Mouse (Mus musculus): Measurements from ENCODE around the gene Nckap5.
"Not testable (repeated sequence)": the region's sequence is repeated elsewhere in the genome, so short reads cannot be mapped to it uniquely, and the experiment has no call there.

Gene Nckap5

DNA sequence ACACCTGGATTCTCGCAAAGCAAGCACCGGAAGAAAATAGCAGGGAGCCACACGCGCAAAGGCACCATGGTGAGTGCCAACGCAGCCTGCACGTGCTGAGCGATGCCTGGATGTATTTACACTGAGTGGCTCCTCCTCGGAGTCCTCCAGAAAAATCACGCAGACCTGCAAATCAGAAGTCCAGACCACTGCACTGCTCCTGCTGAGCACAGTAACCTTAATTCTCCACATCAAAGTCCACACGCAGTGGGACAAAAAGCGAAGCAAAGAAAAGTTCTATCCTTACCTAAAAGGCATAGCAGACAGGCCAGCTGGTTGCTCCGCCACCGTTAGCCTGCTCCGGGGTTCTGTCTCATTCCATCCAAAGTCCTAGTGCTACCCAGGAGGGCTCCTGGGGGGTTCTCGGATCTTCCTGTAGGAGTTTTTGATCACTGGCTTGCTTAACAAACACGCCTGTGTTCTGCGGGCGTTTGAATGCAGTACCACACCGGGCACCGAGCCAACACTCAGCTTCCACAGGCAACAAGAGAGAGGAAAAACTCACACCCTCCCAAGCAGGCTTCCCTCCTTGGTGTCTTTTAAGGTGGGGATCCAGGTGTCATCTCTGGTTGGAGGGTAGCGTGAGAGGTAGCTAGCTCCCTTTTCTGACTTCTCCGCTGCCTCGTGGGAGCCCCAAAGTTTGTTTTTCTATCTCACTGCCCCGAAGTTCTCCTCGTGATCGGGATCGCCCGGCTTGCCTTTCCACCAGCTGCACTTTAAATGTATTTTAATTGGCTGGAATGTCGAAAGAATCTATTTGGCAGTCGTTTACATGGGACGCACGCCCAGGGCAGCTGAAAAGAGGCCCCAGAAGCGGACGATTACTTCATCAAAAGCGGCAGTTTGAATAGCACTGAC, at the start of gene Nckap5:
TSS of gene Nckap5 (minus strand) at position 769 of the 897 bp plus-strand sequence.
- peak; percentile 77 to 85 for DNase-seq

DNA sequence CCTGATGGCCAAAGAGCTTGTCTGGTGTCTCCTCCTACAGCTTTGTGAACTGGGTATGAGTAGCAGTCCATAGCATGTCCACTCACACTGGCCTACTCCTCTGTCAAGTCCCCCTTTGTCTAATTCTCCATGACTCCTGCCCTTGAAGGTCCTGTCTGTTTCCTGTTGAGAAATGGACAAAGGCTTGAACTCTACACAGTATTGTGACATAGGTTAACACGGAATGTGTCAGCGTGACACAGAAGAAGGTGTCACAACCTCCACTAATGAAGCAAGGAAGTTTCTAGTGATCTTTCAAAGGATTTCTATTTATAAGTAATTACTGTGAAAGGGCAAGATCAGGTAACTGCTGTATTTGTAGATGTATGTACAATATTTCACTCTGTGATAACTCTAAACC, 46.9 kb upstream of the Nckap5 start:
- no peak for DNase-seq

DNA sequence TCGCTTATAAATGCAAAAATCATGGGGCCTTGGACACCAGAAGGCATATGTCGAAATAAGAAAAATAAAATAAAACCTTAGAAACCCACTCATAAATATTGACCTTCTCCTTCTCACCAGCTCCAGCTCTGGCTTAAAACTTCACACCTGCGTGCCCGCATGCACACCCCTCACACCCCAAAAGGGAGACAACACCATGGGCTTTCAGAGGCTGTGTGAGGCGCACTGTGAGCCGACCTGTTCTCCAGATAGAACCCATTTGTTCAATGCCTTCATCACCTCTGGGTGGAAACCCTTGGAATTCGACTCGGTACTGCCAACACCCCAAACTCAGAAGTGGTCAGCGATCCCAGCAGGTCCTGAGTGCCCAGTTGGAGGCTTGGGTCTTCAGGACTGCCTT, 37.8 kb upstream of the Nckap5 start:
- DNase-seq, result no peak

DNA sequence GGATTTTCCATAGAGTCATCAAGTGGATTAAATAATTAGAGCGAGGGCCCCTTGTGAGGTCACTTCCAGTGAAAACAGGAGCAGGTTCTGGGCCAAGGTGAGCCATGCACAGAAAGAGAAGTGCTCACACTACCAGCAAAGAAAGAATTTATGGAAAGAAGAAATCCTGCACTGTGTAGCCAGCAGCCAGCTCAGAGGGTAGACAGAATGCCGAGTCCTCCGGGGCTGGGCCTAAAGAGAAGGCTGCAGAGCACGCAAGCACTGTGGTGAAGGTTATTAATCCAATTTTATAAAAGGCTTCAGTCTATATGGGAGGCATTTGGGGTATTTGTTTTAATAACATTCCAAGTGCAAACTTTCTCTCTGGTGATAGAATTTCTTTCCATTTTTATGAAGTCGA, 37.3 kb upstream of the Nckap5 start:
- no peak for DNase-seq

DNA sequence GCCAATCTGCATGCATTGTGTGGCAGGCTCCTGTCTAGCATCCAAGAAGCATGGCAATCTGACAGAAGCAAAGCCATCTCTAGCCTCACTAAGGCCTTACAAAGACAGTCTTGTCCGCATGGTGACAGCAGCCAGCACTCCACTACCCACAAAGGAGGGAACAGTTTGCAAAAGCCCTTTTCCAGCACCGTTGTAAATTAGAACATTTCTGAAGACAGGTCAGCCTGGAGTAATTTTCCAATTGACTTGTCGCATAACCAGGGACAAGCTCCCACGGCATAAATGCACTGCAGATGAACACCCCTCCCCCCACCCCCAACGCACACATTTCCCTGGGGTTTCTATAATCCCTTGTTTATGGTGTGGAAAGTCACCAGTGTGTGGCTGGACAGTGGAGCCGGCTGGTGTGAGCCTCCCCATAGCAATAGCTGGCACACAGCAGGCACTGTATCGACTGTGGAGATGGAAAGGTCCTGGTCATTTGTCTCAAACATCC, 35.0 kb upstream of the Nckap5 start:
- DNase-seq, result peak; percentile 8 to 17

DNA sequence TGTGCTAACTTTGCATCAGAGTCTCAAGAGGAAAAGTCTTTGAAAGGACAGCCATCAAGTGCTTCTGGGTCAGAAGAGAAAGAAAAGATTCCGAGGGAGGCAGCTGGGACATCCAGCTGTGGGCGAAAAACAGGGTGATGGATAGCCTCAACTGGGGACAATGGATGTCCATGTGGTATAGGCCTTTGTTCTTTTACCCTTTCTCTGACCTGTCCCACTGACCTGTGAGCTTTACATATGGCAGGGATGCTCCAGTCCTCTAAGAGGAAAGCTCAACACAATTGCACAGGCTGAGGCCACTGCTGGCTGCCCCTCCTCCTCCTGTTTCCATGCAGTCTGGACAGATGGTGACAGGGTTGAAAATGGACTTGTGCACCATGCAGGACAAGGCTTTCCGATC, 31.2 kb upstream of the Nckap5 start:
- DNase-seq, result no peak

DNA sequence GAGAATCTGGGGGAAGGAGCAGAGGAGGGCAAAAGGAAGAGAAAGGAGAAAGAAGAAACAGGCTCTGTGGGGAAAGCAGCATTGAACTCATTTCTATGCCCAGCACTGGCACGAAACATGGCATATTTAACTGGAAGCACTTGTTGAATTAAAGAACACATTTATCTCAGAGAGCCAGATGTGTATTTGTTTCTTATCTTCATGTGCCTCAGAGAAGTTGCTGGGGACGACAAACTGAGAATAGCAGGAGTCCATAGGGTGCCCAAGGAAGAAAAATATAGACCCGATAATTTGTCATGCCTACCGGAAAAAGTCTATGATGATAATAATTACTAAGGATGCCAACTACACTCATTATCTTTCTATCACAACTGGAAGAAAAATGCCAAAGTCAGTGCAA, 29.9 kb upstream of the Nckap5 start:
- DNase-seq, result no peak

DNA sequence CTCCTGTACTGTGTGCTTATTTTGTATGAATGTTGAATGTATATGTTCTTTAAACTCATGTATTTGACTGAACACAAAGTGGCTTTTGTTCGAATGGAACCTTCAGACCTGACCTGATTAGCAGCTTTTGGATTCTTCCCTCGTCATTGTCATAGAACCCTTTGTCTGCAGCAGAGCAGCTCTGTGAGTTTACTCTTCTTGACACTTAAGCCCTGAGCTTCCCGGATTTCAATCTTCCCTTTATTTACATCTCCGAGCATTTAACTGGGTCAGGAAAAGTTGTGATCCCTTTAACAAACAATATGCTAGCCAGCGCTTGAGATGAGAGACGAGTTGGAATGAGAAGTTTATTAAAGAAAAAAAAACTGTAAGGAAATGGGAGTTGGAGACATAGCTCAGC, 18.9 kb upstream of the Nckap5 start:
- DNase-seq, result no peak

DNA sequence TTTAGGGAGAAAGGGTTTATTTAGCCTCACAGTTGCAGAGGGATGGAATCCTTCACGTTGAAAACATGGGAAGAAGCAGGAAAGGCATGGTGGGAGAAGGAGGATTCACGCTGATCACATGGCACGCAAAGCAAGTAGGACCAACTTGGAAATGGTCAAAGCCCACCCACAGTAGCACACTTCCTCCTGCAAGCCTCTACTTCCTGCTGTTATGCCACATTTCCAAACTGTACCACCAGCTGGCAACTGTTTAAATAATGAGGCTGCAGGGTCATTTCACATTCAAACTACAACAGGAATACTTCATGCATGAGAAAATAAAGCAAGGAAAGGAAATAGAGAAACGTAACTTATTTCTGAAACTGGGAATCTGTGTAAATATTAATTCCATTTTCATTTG, 15.7 kb upstream of the Nckap5 start:
- DNase-seq, result no peak

DNA sequence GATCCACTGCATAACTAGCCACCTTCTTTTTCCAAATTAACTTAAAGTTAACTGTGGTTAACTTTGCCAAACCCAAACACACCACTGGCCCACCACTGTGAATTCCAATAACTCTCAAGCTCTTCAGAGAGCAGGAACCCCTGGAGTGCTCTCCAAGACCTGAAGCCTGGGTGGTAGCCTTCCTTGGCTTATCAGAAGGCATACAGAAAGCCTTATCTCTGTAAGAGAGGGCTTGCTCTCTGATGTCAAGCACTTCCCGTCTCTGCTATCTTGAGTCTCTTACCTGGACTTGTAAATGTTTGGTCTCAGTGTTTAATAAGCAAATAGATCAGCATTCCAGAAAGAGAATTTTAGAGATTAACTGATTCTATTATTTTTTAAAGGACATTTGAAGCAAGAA, 2.3 kb upstream of the Nckap5 start:
- DNase-seq, result no peak

DNA sequence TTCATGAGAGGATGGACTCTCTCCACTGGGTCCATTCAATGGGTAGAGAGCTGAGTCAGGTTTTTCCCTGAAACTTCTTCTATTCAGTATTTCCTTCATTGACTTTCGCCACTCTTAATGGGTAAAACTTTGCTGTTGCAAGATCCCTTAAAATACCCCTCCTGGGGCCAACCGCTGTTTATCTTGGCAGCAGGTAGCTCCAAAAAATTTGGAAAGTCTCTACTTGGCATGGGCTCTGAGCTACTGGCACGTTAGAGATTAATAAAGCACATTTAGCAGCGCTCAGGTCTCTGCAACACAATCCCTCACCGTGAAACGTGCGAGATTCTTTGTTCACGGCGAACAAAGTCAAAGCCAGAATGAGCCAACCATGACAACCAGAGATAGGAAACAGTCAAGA, 1.6 kb downstream of the Nckap5 start:
- DNase-seq, result no peak

DNA sequence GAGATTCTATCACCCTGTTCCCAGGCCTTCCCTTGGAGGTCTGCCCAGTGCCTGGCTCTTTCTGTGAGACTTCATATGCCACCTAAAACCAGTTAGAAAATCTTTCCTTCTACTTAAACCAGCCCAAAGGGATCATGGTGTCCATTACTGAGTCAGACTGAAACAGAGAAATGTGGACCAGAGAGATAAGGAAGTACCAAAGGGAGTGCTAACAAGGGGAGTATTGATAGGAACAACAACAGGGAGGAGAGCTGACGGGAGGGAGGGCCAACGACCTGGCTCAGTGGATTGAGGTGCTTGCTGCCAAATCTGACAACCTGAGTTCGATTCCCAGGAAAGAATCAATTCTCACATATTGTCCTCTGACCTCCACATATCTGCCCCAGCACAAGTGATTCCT, 5.8 kb downstream of the Nckap5 start:
- no peak for DNase-seq

DNA sequence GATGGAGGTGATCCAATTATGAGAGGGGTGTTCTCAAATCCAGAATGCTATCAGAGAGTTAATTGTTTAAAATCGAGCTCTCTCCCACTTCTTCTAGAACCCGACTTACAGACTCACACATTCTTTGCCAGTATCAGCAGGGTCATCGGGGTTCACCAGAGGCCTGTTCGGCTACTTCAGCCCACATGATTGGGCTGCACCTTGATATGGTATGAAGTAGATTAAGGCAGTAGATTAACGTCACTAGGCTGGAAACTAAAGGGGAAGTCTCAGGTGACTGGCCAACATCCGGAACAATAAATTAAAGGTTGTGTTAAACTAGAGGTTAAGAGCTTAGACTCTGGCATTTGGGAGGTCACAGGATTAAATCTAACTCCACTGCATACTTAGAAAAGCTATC, 8.4 kb downstream of the Nckap5 start:
- DNase-seq, result peak in 1 of 2 experiments; percentile 11

DNA sequence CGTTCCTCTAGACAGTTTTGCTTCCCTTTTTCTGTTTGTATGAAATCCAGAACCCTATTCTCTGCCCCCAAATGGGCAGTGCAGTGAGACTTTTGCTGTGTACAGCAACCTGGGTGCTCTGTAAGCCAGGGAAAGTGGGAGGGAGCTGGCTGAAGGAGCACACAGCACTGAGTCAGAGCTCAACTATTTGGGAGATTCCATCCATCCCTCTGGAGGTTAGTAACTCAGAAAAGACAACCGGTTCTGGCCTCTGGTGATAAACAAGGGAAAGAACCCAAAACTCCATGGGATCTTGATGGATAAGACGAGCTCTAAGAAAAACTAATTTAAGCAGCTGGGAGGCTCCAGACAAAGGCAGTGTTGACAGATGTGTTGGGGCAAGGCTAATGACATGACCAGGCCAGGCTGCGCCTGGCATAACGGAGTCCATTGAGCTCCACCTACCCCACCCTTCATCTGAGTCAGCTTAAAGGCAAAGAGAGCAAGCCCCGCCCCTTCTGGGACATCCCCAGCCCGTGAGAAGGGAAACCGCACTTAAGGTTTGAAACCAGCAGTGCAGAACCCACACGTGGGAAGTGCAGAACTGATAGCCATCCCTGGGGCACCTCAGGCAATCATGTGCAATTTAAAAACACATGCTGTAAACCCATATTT, 13.1 kb downstream of the Nckap5 start:
- peak; percentile 21 to 48 for DNase-seq

DNA sequence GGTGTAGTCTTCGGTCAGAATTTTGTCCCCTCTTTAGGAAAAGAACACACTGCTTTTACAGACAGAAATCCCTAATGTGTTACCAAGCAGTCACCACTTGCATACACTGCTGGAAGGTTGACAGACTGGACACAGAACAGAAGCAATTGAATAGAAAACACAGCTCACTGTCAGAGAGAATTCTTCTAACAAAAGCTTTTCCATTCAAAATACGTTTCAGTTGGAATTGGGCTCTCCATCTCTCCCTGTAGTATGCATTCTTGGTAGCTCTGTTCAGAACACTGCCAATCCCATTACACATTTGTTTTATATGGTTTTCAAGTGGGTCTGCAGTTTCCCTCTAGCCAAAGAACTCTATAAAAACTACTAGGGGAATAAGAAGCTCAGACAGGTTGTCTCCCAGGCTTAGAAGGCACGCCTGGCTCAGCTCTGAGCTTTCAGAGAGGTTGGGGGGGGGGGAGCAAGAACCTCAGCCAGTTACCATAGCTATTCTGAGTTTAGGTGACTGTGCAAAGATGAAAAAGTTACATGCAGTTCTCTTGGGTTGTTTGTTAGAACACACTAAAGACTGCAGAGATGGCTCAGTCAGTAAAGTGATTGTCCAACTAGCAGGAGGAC, 23.5 kb downstream of the Nckap5 start:
- no peak for DNase-seq

DNA sequence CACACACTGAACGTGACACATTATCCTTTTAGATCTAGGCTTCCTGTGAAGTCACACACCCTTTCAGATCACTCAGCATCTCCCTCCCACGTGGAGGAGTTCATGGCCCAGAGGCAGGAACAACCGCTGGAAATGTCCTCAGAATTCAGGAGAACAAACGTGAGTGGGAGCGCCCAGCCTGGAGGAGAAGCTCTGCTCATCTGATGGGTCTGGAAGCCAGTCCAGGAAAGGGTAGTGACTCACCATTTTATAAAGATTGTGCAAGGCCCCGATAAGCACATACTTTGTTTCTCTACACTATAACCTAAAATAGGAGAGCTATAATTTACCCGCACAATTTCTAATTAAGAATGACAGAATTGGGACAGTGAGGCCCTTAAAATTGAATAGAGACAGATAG, 24.1 kb downstream of the Nckap5 start:
- peak in 1 of 2 experiments; percentile 16 for DNase-seq

DNA sequence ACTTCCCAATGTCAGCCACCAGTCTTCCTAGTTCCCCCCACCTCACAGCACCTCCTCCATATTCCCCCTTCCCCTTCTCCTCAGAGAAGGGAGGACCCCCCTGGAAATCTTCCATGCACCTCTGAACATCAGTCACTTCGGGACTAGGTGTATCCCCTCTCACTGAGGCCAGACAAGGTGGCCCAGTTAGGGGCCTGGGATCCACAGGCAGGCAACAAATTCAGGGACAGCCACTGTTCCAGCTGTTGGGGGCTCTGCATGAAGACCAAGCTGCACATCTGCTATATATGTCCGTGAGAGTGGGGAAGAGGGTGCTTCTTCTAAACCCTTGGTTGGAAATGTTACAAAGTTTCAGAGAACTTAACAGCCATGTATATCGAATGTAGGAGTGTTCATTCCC, 28.2 kb downstream of the Nckap5 start:
- DNase-seq, result no peak

DNA sequence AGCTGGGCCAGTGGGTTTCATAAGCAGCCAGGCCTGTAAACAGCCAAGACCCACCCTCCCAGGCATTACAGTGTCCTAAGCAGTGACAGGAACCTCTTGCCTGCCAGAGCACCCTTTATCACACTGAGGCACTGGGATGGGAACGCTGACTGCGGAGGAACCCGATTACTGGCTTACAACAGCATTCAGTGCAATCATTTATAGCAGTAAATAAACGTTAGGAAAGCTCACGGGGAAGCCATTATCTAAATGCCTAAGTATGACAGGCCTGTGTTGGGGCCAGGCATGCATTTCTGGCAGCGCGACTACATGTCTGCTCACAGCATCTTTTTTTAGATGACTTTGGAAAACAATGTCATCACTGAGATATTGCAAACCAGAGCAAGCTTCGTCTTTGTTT, 28.9 kb downstream of the Nckap5 start:
- peak; percentile 3 to 22 for DNase-seq

DNA sequence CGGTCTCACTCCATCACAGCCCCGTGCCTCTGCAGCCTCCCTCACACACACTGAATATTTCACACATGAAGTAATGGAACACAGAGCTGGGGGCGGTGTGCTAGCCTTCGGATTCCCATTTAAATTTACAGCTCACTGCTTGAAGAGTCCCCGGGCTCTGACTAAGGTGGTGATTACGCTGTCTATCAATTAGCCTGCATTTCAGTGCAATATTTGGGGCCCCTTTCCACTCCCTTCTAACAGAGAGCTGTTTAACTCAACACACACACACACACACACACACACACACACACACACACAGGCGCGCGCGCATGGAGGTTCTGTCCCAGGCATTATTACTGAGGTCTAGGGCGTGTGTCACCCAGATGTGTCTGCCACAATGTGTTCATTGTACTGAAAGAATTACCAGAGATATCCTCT, 31.2 kb downstream of the Nckap5 start:
- DNase-seq, result peak; percentile 13 to 54

DNA sequence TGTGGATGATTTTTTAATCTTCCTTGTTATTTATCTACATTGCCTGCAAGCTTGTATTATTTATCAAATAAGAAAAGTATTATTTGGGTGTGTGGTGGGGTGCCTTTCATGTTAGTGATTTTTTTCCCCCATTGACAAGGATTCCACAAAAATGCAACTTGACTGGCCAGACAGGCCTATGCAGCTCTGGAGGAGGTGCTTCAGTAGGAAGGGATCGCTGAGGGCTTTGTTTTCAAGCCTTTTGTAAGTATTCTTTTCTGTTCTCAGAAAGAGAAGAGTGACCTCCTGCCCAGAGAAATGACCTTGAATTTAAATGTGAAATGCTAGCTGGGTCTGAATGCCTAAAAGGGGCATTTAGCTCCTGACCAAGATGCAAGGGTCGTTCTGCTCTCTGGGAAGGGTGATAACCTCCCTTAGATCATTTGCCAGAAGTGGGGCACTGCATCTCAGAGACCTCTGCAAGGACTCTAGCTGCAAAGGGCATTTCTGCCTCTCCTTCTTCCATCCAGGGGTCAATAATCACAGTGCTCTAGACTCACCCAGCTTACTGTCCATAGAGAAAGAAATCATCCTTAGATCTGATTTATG, 50.2 kb downstream of the Nckap5 start:
- not testable (repeated sequence) for DNase-seq

DNA sequence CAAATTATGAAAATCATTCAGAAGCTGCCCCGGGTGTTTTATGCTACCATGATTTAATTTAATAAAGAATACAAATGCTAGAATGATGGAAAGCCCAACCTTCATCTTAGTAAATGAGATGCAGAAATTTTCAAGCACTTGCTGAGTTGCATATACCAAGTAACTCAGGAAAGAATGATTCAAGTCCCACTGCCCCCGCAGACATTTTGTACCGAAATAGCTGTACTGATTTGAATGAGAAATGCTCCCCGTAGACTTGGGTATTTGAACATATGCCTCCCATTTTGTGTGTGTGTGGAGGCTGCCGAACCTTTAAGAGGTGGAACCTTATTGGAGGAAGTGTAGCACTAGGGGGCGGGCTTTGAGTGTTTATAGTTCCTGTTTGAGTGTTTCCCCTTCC, 56.7 kb downstream of the Nckap5 start:
- DNase-seq, result not testable (repeated sequence)

DNA sequence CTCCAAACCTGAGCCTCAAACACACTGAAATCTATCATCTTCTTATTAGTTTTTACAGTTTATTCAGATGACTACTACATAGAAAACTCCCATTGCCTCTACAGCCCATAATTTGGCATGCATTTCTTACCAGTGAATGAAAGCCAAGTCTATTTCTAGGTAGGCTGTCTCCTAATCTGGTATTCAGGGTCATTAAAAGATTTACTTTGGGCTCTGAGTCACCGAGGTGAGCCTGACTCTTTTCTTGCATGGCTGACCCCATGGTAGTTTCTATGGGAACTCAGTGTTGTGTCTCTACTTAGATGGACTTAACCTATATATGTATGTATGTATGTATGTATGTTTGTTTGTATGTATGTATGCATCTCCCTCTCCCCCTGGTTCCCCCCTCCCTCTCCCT, 63.6 kb downstream of the Nckap5 start:
- DNase-seq, result no peak

DNA sequence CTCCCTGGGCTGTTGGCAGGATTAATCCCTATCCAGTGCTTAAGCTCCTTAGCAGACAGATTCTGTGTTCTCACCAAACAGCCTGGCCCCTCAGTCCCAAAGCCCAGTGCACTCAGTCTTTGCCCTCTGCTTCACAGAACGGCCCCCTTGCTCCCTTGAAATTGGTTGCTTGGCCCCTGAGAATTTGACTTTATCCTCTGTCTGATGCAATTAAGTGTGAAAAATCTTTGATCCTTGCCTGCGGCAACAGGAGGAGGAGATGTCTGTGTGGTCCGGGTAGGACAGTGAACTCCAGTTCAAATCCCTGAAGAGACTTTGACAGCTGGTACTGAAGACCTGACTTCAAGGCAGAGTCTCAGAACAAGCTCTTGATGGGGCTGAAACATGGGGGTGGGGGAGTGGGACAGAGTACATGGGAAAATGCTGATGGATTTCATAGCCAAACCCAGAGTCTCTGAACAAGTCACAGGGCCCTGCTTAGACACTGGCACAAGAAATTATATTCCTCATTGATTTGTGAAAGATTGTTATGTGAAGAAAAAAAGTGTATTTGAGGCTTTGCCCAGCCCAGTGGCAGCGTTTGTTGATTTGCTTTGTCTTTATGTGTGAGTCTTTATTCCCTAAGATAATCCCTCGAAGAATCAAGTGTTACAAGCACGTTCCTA, 65.0 kb downstream of the Nckap5 start:
- no peak for DNase-seq

All from kidney, postnatal 4 days (tissue).